Mouse (Mus musculus): ENCODE results near the gene Ubl5. TPM values are rescaled to one million over a fixed set of nuclear protein-coding genes. Genes with fewer than 3 reads are reported as not detected.
"Not testable (repeated sequence)": the region's sequence is repeated elsewhere in the genome, so short reads cannot be mapped to it uniquely, and the experiment has no call there.

The Ubl5 gene
- polyA plus RNA-seq, 1 experiment from 2014 or later: 481 TPM

GRCm38 (mm10) chr9:20685081-20685861, 42.6 kb downstream of the Ubl5 start:
- H3K9ac ChIP-seq (ENCODE audit: low read length): no peak overlapping the region
- no peak overlapping the region for H3K4me3 ChIP-seq (ENCODE audit: low read depth, low read length)
- H3K27ac ChIP-seq (replicated peaks): no peak overlapping the region
- H3K9me3 ChIP-seq (ENCODE audit: control insufficient read depth, low read length): no peaks in the 10 kb centered on the region
- no peak for DNase-seq (ENCODE audit: low spot score)
- H3K4me1 ChIP-seq (replicated peaks; ENCODE audit: control insufficient read depth, insufficient read depth): no peaks in the 10 kb centered on the region
- WGBS: 43% methylated on average over 16 of the region's 17 CpGs
- H3K36me3 ChIP-seq (ENCODE audit: control insufficient read depth, insufficient read depth, low read length): no peaks in the 10 kb centered on the region
- ATAC-seq (ENCODE audit: low FRiP score, low TSS enrichment): no peak
- TF ChIP-seq CTCF (IDR thresholded peaks at IDR 0.05; ENCODE audit: low read depth): no peak
- TF ChIP-seq EP300 (optimal IDR thresholded peaks at IDR 0.05): no peak
- H3K4me2 ChIP-seq (replicated peaks; ENCODE audit: low read depth): no peak overlapping the region
- no peaks in the 10 kb centered on the region for H3K27me3 ChIP-seq (ENCODE audit: control insufficient read depth, insufficient read depth, low read length)

DNA sequence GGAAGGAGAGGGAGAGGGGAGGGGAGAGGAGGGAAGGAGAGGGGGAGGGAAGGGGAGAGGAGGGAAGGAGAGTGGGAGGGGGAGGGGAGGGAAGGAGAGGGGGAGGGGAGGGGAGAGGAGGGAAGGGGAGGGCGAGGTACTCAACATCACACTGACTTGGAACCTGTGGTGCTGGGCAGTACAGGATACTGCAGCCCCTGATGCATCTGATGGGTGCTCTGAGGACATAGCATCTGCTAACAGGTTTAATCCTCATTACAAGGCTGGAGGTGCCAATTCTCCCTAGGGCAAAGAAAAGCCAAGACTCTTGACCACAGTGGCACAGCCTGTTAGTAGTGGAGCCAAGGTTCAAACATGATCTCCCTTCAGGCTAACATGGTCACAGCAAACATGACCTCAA, 46.7 kb downstream of the Ubl5 start:
- Histone ChIP-seq H3K4me3 (ENCODE audit: low read depth, low read length) (no peak overlapping the region), H3K9me3 (ENCODE audit: control insufficient read depth, low read length) (no peaks in the 10 kb centered on the region), H3K27ac (replicated peaks) (no peak overlapping the region), H3K4me2 (replicated peaks; ENCODE audit: low read depth) (no peak overlapping the region), H3K36me3 (ENCODE audit: control insufficient read depth, insufficient read depth, low read length) (no peaks in the 10 kb centered on the region), H3K9ac (ENCODE audit: low read length) (no peak overlapping the region), H3K4me1 (replicated peaks; ENCODE audit: control insufficient read depth, insufficient read depth) (no peaks in the 10 kb centered on the region), H3K27me3 (ENCODE audit: control insufficient read depth, insufficient read depth, low read length) (no peaks in the 10 kb centered on the region)
- ATAC-seq (ENCODE audit: low FRiP score, low TSS enrichment) (no peak), DNase-seq (ENCODE audit: low spot score) (no peak)
- TF ChIP-seq EP300 (optimal IDR thresholded peaks at IDR 0.05) (no peak), CTCF (IDR thresholded peaks at IDR 0.05; ENCODE audit: low read depth) (no peak)
- 29% methylated on average over 1 of the region's 1 CpGs for WGBS

DNA sequence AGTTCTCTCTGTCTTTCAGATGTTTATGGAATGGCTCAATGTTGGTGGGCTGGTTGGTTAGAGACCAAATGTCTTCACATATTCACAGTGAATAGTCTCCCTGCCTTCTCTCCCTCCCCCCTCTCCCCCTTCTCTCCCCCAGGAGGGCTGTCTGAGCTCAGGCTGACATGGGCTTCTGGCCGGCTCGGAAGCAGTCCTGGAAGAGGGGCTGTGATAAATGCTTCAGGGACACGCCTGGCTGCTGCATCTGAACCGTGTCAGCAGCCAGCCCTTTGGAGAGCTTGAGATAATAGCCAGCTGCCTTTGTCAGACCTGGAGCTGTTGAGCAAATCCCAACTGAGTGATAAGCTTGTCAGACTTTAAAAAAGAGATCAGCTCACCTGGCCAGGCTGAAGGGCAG, 47.2 kb downstream of the Ubl5 start:
- no peak for DNase-seq (ENCODE audit: low spot score)
- no peaks in the 10 kb centered on the region for H3K9me3 ChIP-seq (ENCODE audit: control insufficient read depth, low read length)
- TF ChIP-seq EP300 (optimal IDR thresholded peaks at IDR 0.05): no peak
- TF ChIP-seq CTCF (IDR thresholded peaks at IDR 0.05; ENCODE audit: low read depth): no peak
- no peak overlapping the region for H3K27ac ChIP-seq (replicated peaks)
- H3K4me3 ChIP-seq (ENCODE audit: low read depth, low read length): no peak overlapping the region
- no peaks in the 10 kb centered on the region for H3K36me3 ChIP-seq (ENCODE audit: control insufficient read depth, insufficient read depth, low read length)
- 4% methylated on average over 4 of the region's 4 CpGs for WGBS
- ATAC-seq (ENCODE audit: low FRiP score, low TSS enrichment): no peak
- H3K4me2 ChIP-seq (replicated peaks; ENCODE audit: low read depth): no peak overlapping the region
- H3K4me1 ChIP-seq (replicated peaks; ENCODE audit: control insufficient read depth, insufficient read depth): no peaks in the 10 kb centered on the region
- no peak overlapping the region for H3K9ac ChIP-seq (ENCODE audit: low read length)
- H3K27me3 ChIP-seq (ENCODE audit: control insufficient read depth, insufficient read depth, low read length): no peaks in the 10 kb centered on the region

- not testable (repeated sequence) for H3K4me2 ChIP-seq (replicated peaks; ENCODE audit: low read depth); H3K4me3 ChIP-seq (ENCODE audit: low read depth, low read length); H3K27me3 ChIP-seq (ENCODE audit: control insufficient read depth, insufficient read depth, low read length); H3K36me3 ChIP-seq (ENCODE audit: control insufficient read depth, insufficient read depth, low read length); ATAC-seq (ENCODE audit: low FRiP score, low TSS enrichment); H3K4me1 ChIP-seq (replicated peaks; ENCODE audit: control insufficient read depth, insufficient read depth); DNase-seq (ENCODE audit: low spot score); H3K27ac ChIP-seq (replicated peaks); H3K9me3 ChIP-seq (ENCODE audit: control insufficient read depth, low read length); H3K9ac ChIP-seq (ENCODE audit: low read length)
- WGBS: 76% methylated on average over 2 of the region's 2 CpGs
These were observed 47.8 kb downstream of the Ubl5 start for GRCm38 (mm10) chr9:20690449-20690848.

DNA sequence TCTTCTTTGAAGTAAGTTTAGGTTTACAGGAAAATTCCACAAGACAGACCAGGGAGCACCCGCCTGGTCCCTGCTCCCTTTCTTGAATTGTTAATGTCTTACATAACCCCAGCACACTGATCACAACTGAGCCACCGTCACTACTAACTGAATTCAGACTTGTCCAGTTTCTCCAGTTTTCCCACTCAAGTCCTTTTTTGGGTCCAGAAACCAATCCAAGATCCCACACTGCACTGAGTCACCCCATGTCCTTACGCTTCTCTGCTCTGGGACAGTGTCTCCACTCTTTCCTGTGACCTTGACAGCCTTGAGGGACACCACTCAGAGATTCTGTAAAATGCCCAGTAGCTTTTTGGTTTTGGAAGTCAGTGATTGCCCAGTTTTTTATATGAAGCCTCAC, 50.2 kb downstream of the Ubl5 start:
- Histone ChIP-seq H3K9ac (ENCODE audit: low read length) (no peak overlapping the region), H3K9me3 (ENCODE audit: control insufficient read depth, low read length) (no peaks in the 10 kb centered on the region), H3K27me3 (ENCODE audit: control insufficient read depth, insufficient read depth, low read length) (no peaks in the 10 kb centered on the region), H3K4me2 (replicated peaks; ENCODE audit: low read depth) (no peak overlapping the region), H3K4me1 (replicated peaks; ENCODE audit: control insufficient read depth, insufficient read depth) (no peaks in the 10 kb centered on the region), H3K36me3 (ENCODE audit: control insufficient read depth, insufficient read depth, low read length) (no peaks in the 10 kb centered on the region), H3K27ac (replicated peaks) (no peak overlapping the region), H3K4me3 (ENCODE audit: low read depth, low read length) (no peak overlapping the region)
- TF ChIP-seq CTCF (IDR thresholded peaks at IDR 0.05; ENCODE audit: low read depth) (no peak), EP300 (optimal IDR thresholded peaks at IDR 0.05) (no peak)
- DNase-seq (ENCODE audit: low spot score) (no peak), ATAC-seq (ENCODE audit: low FRiP score, low TSS enrichment) (no peak)
- WGBS: 87% methylated on average over 3 of the region's 3 CpGs

GRCm38 (mm10) chr9:20694721-20695235, 52.1 kb downstream of the Ubl5 start:
- Histone ChIP-seq H3K9ac (ENCODE audit: low read length) (peak overlapping the region; percentile 35; the same call in 1 of the 2 replicates), H3K36me3 (ENCODE audit: control insufficient read depth, insufficient read depth, low read length) (no peaks in the 10 kb centered on the region), H3K4me1 (replicated peaks; ENCODE audit: control insufficient read depth, insufficient read depth) (no peaks in the 10 kb centered on the region), H3K9me3 (ENCODE audit: control insufficient read depth, low read length) (no peaks in the 10 kb centered on the region), H3K27me3 (ENCODE audit: control insufficient read depth, insufficient read depth, low read length) (no peaks in the 10 kb centered on the region), H3K4me3 (ENCODE audit: low read depth, low read length) (peak overlapping the region; percentile 29), H3K4me2 (replicated peaks; ENCODE audit: low read depth) (peak overlapping the region; percentile 55), H3K27ac (replicated peaks) (no peak overlapping the region)
- ATAC-seq (ENCODE audit: low FRiP score, low TSS enrichment) (no peak), DNase-seq (ENCODE audit: low spot score) (peak; percentile 22)
- TF ChIP-seq EP300 (optimal IDR thresholded peaks at IDR 0.05) (no peak), CTCF (IDR thresholded peaks at IDR 0.05; ENCODE audit: low read depth) (no peak)
- WGBS: 9% methylated on average over 24 of the region's 25 CpGs

All from stomach, postnatal 0 days (tissue).